Mouse (Mus musculus) thymus, adult 2 months (tissue): Measurements from ENCODE around the gene Gm49425. TPM values are rescaled to one million over a fixed set of nuclear protein-coding genes. Genes with fewer than 3 reads are reported as not detected.

Source experiments
- DNase-seq: peaks from one replicate; pipeline ENCODE4 v3.0.0; 2021
- H3K27ac ChIP-seq: fragments of 200-500 bp; 2 replicates; pipeline ENCODE4 v1.5.1; 2012; ENCODE audit warnings: low read length, control low read depth; ENCODE audit not compliant: control insufficient read depth, insufficient read depth
- H3K27me3 ChIP-seq: fragments of 200-500 bp; 2 replicates; pipeline ENCODE4 v1.6.1; 2012; ENCODE audit warnings: mild to moderate bottlenecking, low read length, moderate library complexity, mixed read lengths; ENCODE audit not compliant: control insufficient read depth, insufficient read depth
- H3K36me3 ChIP-seq: fragments of 200-500 bp; 2 replicates; pipeline ENCODE4 v1.6.1; 2012; ENCODE audit warnings: mild to moderate bottlenecking, low read length, moderate library complexity; ENCODE audit not compliant: control insufficient read depth, insufficient read depth
- H3K4me1 ChIP-seq: fragments of 200-500 bp; replicated peaks from 2 replicates; pipeline ENCODE4 v1.6.1; 2012; ENCODE audit warnings: low read length; ENCODE audit not compliant: control insufficient read depth, insufficient read depth
- H3K4me3 ChIP-seq: fragments of 200-500 bp; 2 replicates; pipeline ENCODE4 v1.5.1; 2012; ENCODE audit warnings: mild to moderate bottlenecking, low read length, control low read depth, moderate library complexity; ENCODE audit not compliant: control insufficient read depth, insufficient read depth
- CTCF ChIP-seq: fragments of 200-500 bp; IDR thresholded peaks from 2 replicates; pipeline ENCODE4 v1.5.1; 2012; ENCODE audit warnings: mild to moderate bottlenecking, control low read depth, low read length, moderate library complexity, borderline replicate concordance; ENCODE audit not compliant: control insufficient read depth, poor library complexity, insufficient read depth; ENCODE audit errors: extremely low read depth
- POLR2A ChIP-seq: fragments of 200-500 bp; IDR thresholded peaks from 2 replicates; pipeline ENCODE4 v1.6.1; 2012; ENCODE audit warnings: mild to moderate bottlenecking, low read length, control low read depth, moderate library complexity; ENCODE audit not compliant: control insufficient read depth, poor library complexity, insufficient read depth; ENCODE audit errors: extremely low read depth
- WGBS: fragments of 180-500 bp; shearing (Covaris S2); methylation state at CpG from one replicate; pipeline ENCODE4 v1.1.7; 2018; 5-methylcytosine and 5-hydroxymethylcytosine counted together
- polyA plus RNA-seq: library from polyadenylated mRNA; depleted of rRNA; stranded (reverse); fragments of >200 nt; gene quantifications from 2 replicates; pipeline ENCODE4 v1.2.3, GENCODE M21; 2012; rRNA removed

Gm49425 gene
- polyA plus RNA-seq, 1 experiment: 0.24 TPM

DNA sequence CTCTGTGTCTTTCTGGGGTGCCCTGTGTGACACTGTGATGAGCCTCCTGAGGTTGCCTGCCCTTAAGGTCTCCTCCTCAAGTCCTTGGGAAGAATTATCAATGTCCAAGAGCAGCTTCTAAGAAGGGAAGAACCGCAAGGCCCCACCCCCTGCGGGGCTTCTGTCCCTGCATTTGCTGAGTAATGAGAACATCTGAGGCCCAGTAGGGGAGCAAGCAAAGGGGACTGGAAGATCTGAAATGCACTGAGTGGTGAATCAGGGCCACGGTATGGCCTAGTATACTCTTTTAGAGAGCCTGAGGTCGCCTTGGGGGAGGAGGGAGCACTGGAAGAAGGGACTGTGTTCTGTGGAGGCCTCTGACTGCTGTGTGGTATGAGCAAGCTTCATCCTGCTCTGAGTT, 35.0 kb downstream of the Gm49425 start:
- Histone ChIP-seq H3K27ac (no peak overlapping the region), H3K4me3 (no peak overlapping the region), H3K4me1 (peaks cover 35% of the 10 kb centered on the region), H3K27me3 (no peaks in the 10 kb centered on the region), H3K36me3 (no peaks in the 10 kb centered on the region)
- WGBS: 41% methylated on average over 4 of the region's 4 CpGs
- DNase-seq: no peak
- TF ChIP-seq POLR2A (no peak), CTCF (no peak)

DNA sequence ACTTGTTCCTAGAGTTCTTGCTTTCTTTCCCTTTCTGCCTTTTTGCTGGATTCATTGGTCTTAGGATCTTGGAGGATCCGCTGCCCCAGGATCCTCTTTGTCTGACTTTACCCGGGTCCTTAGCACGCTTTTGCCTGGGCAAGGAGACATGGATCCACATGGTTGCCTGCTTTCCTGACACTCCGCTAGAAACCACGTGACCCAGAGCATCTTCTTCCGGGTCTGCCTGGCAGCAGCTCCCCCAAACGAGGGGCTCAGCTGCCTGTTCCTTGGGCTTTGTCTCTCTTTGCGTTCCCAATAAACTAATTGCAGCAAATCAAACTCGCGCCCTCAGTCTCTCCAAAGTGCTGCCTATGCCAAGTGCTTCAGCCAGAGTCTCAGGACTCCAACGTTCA, 37.4 kb downstream of the Gm49425 start:
- H3K4me1 ChIP-seq: peaks cover 11% of the 10 kb centered on the region
- 46% methylated on average over 11 of the region's 11 CpGs for WGBS
- no peak overlapping the region for H3K27ac ChIP-seq
- H3K27me3 ChIP-seq: no peaks in the 10 kb centered on the region
- no peaks in the 10 kb centered on the region for H3K36me3 ChIP-seq
- no peak for DNase-seq
- H3K4me3 ChIP-seq: peak overlapping the region; percentile 5
- TF ChIP-seq CTCF: no peak
- no peak for TF ChIP-seq POLR2A

DNA sequence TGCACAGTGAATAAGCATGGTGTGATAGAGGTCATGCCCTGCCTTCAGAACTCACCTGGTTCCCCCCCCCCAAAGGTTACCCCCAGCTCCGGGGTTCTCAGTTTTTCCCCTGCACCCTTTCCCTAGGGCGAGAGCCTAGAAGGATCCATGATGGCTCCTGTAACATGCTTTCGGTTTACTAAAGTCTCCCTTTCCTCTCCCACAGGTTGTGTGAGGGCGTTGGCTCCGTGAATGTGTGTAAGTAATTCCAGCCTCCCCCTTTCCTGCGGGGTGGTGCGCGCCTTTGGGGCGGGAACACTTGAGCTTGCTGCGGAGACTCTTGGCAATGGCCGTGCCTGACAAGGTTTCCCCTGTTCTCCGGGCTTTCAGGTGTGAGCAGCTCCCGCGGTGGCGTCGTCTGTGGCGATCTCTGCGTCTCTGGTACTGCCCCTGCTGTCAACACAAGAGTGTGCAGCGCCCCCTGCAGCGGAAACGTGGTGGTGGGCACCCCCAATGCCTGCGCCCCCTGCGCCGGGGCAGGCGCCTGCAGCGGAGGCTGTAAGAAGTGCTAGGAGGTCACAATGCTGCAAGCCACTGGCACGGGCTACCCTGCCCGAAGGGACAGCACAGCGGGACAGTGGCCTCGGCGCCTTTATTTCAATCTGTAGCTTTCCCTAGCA, 37.9 kb downstream of the Gm49425 start:
- no peaks in the 10 kb centered on the region for H3K36me3 ChIP-seq
- H3K27me3 ChIP-seq: no peaks in the 10 kb centered on the region
- peak; percentile 81 for DNase-seq
- TF ChIP-seq POLR2A (no peak), CTCF (peak; percentile 79; the same call in 1 of the 2 replicates)
- peaks cover 6% of the 10 kb centered on the region for H3K4me1 ChIP-seq
- WGBS: 7% methylated on average over 31 of the region's 31 CpGs
- peak overlapping the region; percentile 15 for H3K4me3 ChIP-seq
- H3K27ac ChIP-seq: no peak overlapping the region

DNA sequence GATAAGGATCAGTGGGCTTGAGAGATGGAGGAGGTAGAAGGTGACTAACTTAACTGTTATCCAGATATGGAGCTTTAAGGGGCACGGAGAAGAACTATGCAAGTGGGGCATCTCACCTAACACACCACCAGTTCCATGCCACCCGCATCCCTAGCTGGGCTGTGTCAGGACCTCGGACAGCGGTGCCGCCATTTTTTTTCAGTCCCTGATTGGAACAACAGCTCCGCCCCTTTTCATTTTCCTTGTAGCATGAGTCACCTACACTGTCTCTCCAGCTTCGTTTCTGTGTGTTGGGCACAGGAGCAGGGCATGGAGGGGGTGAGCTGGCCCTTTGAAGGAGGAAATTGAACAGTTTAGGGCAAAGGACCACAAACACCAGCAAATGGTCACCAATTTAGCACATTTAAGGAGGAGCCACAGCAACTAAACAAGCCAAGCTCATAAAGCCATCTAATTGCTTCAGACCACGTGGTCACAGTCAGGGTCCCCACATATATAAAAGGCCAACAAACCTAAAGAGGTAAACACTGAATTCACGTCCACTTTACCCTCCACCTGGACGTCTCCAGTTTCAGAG, 44.0 kb downstream of the Gm49425 start, which contains the start of gene Krt86:
TSS of gene Krt86 (plus strand) at position 527 of the 577 bp plus-strand sequence.
- Histone ChIP-seq H3K27me3 (no peaks in the 10 kb centered on the region), H3K4me1 (no peaks in the 10 kb centered on the region), H3K36me3 (no peaks in the 10 kb centered on the region), H3K27ac (no peak within 1 kb of the TSS), H3K4me3 (no peak within 1 kb of the TSS)
- TF ChIP-seq POLR2A (no peak), CTCF (no peak)
- 30% methylated on average over 10 of the region's 10 CpGs for WGBS
- no peak for DNase-seq

DNA sequence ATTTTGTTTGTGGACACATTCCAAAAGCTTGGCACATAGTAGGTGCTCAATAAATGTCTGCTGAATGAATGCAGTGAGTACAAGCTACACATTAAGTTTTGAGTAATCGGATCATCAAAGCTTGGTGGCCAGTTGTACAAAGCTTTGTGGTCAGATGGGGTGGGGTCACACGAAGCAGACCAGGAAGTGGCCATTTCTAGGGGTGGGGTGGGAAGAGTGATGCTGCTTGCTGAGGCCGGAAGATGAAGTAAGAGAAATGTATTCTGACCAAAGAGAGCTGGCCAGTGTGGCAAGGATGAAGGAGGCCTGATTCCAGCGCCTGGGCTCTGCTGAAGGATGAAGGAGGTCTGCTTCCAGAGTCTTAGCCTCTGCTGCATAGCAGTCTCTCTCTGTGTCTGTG, 48.0 kb downstream of the Gm49425 start:
- 56% methylated on average over 4 of the region's 4 CpGs for WGBS
- Histone ChIP-seq H3K36me3 (no peaks in the 10 kb centered on the region), H3K4me3 (no peak overlapping the region), H3K4me1 (no peaks in the 10 kb centered on the region), H3K27me3 (no peaks in the 10 kb centered on the region), H3K27ac (no peak overlapping the region)
- no peak for TF ChIP-seq CTCF
- no peak for TF ChIP-seq POLR2A
- DNase-seq: no peak

Other genes with a start within 250 kb of the Gm49425 start
- gene Atg101, start 233.0 kb downstream of the Gm49425 start, polyA plus RNA-seq: 68.5 and 75.2 TPM in 2 replicates
- gene 6030408B16Rik, start 224.0 kb downstream of the Gm49425 start, polyA plus RNA-seq: 0.55 and 0.88 TPM in 2 replicates
- gene Krt80, start 147.1 kb downstream of the Gm49425 start, polyA plus RNA-seq: 3.1 and 3.8 TPM in 2 replicates
- gene Krt7, start 106.2 kb downstream of the Gm49425 start, polyA plus RNA-seq: 20.8 and 28.3 TPM in 2 replicates
- 0.57 and 0.77 TPM in 2 replicates for gene Krt87, start 78.5 kb downstream of the Gm49425 start, polyA plus RNA-seq
- gene Krt88, start 69.5 kb downstream of the Gm49425 start, polyA plus RNA-seq: not detected in 2 replicates
- 0.56 and 0.66 TPM in 2 replicates for gene Krt81, start 53.5 kb downstream of the Gm49425 start, polyA plus RNA-seq
- 0.18 and 0.35 TPM in 2 replicates for gene Krt86, start 43.8 kb downstream of the Gm49425 start, polyA plus RNA-seq
- gene Krt83, start 25.7 kb downstream of the Gm49425 start, polyA plus RNA-seq: 0.92 and 1.8 TPM in 2 replicates
- 2.2 and 2.9 TPM in 2 replicates for gene Krt84, start 15.6 kb upstream of the Gm49425 start, polyA plus RNA-seq
- gene Krt82, start 33.4 kb upstream of the Gm49425 start, polyA plus RNA-seq: 0.05 and 0.13 TPM in 2 replicates
- gene Krt90, start 45.7 kb upstream of the Gm49425 start, polyA plus RNA-seq: 0.09 and 0.16 TPM in 2 replicates
- 0.49 and 0.82 TPM in 2 replicates for gene Krt75, start 56.6 kb upstream of the Gm49425 start, polyA plus RNA-seq
- gene Gm5414, start 110.9 kb upstream of the Gm49425 start, polyA plus RNA-seq: not detected in 2 replicates
- not detected in 2 replicates for gene Gm5478, start 130.1 kb upstream of the Gm49425 start, polyA plus RNA-seq
- gene Krt6b, start 163.0 kb upstream of the Gm49425 start, polyA plus RNA-seq: 0.68 and 1.1 TPM in 2 replicates
- 2.3 and 2.4 TPM in 2 replicates for gene Krt6a, start 177.0 kb upstream of the Gm49425 start, polyA plus RNA-seq
- 154 and 184 TPM in 2 replicates for gene Krt5, start 195.6 kb upstream of the Gm49425 start, polyA plus RNA-seq
- 1.5 and 2.0 TPM in 2 replicates for gene Krt71, start 225.8 kb upstream of the Gm49425 start, polyA plus RNA-seq